Mouse (Mus musculus) heart, postnatal 0 days (tissue): ENCODE measurements at regions not wholly inside any gene's neighbourhood (a gene's known extent, or its start where the extent isn't known, plus 50 kb on each side); places are given as distances from the start of the nearest gene placed in this dataset.

Source experiments
- CTCF ChIP-seq: IDR thresholded peaks from 2 replicates; pipeline ENCODE4 v1.5.1; 2016; ENCODE audit warnings: antibody characterized with exemption, control low read depth, low read depth
- EP300 ChIP-seq: IDR thresholded peaks from 2 replicates; pipeline ENCODE4 v1.6.1; 2016; ENCODE audit warnings: antibody characterized with exemption, low read depth

DNA sequence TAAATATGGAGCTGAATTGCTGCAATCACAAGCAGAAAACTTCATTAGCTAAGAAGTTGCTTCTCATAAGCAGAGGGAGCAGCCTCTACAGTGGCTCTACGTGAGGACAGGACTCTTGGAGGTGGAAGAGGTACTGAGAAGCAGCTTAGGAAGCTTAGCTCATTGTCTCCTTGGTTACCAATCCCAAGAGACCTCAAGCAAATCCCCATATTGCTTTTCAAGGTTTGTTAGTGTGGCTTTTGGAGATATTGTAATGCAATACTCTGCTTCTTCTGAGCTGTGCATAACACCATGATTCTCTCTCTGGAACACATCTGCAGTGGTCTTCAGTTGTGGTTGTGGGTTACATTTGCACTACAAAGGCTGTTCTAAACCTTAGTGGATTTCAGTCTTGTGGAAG lies 106.9 kb downstream of the Tent5c start:
- TF ChIP-seq EP300 (no peak), CTCF (no peak)
